Mouse (Mus musculus) 3T3-L1 (cell line): ENCODE measurements around the gene Amotl2.

Experiments
- DNase-seq: peaks from one replicate; pipeline ENCODE4 v3.0.0-alpha.2; 2015; ENCODE audit warnings: low read depth, low spot score

Amotl2 gene

DNA sequence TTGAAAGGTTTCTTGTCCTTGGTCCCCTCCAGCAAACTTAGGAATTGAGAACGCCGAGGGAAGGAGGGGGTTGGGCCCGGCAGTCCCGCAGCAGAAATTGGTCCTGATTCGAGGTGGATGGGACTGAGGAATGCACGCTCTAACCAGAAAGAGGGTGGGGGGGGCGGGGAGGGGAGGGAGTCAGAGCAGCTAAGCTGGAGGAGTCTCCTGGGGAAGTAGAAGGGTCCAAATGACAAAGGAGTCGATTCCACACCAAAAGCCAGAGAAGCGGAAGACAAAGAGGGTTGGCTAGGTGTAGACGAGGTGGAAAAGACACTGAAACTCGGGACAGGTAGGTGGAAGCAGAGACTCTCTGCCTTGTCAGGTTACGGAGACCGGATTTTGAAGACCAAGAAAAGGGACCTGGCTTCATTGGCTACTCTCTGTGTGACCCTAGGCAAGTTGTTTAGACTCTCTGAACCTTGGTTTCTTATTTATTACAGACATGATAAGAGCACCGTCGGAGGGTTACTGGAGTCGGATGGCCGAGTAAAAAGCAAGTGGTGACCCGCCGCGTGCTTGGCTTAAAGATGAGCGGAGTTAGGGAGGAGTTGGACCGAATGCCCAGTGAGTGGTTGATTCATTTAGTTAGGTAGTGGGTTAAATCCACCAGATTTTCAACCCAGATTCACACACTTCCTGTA, at the start of gene Amotl2:
Gene Amotl2 (plus strand): TSS at position 192 of the 683 bp plus-strand sequence.
- no peak for DNase-seq

DNA sequence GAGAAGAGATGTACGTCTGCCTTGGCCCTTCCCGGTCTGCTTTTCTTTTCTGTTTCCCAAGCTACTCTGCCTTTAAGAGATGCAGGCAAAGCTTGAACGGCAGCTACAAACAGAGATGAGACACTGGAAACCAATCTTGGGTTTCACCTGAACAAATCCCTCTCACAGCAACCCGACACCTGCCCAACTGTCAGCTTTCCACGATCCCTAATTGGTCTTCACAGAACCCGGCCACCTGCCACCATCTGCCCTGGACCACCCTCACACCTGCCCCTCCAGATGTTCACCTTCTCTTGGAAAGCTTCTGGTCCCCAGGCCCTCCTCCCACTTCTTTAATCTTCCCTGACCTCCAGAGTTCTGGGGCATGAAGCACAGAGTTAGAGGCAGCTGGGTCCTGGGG, 48.4 kb upstream of the Amotl2 start:
- no peak for DNase-seq

DNA sequence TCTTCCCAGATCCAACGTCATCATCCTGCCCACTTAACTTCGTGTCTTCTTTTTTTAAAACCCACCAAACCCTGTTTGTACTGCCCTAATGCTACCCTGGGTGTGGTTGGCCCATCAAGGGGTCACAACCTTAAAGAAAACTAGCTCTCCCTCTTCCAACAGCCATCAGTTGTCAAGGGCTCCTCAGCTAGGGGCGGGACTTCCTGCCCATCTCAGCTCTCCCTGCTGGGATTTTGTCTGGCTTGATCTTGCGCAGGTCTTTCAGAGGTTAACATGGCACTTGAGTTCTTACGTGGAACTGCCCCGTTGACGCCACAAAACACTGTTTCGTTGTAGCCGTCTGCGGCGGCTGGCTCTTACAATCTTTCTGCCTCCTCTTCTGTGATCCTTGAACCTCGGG, 47.6 kb upstream of the Amotl2 start:
- DNase-seq, result no peak

DNA sequence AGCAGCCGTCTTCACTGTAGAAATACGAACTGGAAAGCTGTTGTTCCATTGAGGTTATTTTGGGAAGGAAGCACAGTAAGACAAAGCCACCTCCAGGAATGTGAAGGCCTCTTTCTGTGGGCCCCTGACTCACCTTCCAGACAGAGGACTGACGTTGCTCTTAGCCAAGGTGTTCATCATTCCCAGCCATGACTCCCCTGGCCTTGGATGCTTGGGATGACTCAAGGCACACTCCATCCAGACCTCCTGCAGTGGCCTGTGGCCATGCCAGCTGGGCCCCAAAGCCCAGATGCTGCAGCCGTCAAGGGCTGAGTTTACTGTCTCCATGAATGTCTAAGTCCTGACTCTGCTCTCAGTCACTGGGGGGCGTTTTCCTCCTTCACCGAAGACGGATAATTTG, 43.1 kb upstream of the Amotl2 start:
- peak; percentile 76 for DNase-seq

DNA sequence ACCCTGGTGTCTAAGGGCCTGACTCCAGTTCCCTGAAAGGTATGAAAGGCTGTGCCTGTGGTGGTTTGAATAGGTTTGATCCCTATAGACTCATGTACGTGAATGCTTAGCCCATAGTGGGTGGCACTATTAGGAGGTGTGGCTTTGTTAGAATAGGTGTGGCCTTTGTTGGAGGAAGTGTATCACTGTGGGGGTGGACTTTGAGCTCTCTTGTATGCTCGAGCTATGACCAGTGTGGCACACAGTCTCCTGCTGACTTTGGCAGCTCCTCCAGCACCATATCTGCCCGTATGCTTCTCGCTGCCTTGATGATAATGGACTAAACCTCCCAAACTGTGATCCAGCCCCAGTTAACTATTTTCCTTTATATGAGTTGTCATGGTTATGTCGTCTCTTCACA, 40.5 kb upstream of the Amotl2 start:
- no peak for DNase-seq

DNA sequence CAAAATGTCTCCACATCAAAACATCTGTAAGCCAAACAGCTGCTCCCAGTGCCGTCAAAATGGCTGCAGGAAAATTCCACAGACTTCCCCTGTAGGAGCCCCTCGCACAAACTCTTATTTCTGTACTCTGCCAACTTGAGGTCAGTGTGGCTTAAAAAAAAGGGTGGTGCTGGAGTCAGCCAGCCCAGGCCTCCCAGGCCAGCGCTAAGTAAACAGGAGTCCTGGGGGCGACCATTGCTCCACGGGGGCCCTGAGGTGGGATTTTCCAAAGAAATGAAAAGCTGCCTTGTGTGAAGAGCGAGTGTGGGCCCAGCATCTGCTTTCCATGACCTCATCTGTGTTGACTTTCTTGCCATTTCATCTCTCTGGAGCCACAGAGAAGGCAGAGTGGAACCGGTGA, 35.0 kb upstream of the Amotl2 start:
- no peak for DNase-seq

DNA sequence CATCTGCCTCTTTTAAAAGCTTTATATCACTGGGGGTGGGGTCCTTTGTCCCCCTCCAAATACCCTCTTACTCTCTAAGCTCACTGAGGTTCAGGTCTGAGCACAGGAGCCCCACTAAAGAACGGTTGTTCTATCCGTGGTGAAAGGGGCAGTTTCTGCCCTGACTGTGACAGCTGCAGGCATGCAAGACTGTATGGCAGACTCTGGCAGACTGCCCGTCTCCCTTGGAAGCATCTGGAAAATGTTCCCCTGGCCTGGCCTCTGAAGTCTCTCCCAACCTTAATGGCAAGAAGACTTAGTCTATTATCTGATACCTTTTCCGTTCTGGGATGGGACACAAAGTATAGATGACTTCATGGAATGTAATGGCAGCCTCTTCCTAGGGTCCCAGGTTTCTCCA, 28.5 kb upstream of the Amotl2 start:
- DNase-seq, result peak; percentile 49

DNA sequence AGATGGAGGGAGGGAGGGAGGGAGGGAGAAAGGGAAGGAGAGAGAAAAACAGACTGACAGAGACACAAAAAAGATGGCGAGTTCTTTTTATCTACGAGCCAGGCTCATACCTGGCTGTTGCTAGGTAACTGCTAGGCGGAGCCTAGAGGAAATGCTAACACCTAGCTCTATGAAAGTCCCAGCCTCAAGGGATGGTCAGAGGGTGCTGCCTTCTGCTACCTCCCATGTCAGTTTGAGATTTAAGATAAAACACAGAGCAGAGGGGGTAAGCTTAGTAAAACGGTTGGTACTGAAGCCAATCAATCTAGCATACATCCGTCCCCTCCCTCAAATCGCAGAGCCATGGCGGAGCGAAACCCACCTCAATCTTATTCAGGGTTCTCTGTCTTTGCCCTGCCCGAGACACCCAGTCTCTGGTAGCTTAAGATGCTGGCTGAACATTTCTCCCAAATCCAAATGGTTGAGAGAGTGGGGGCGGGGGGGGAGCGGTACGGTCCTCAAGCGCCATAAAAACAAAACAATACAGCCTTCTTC, 27.0 kb upstream of the Amotl2 start:
- no peak for DNase-seq

DNA sequence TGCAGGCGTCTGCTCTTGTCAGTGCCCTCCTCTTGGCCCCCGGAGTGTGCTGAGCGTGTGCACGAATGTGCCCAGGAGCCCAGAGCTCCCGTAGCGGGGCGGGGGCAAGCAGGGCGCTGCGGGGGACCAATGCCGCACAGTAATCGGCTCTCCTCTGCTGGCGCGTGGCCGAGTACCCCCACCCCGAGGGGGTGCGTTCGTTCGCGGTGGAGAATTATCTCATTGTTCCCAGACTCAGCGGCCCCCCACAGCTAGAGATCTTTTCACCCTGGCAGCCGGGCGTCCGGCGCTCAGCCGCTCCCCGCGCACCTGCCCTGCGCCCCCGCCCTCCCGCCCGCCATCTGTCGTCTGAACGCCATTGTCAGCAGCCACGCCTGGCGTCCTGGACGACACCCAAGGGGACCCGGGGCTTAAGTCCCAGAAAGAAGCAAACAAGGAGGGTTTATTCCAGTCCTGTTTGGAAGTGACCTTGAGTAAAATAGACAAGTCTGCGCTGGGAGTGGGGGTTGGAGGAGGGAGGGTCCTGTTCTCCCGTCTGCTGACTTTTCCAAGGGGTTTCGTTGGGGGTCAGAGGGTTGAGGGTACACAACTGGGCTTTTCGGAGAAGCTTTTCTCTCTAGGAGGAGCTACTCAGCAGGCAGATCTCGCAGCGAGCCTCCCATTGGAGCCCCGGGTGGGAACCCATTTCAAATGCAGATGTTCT, 26.4 kb upstream of the Amotl2 start:
- no peak for DNase-seq

DNA sequence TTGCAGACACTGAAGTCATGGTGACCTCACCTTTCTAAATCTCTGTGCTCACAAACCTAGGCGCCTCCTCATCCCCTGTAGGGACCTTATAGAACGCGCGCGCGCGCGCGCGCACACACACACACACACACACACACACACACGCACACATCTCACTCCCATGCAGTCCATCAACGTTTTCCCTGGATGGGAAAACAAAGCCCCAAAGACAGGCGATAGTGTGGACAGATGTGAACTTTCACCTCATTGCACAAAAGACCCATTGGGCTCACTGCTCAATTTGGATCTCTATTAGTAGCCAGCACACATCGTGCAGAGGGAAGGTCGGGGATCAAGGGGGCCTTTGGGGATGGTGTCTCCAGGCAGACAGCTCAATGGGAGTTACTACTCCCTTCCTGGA, 25.6 kb upstream of the Amotl2 start:
- no peak for DNase-seq

DNA sequence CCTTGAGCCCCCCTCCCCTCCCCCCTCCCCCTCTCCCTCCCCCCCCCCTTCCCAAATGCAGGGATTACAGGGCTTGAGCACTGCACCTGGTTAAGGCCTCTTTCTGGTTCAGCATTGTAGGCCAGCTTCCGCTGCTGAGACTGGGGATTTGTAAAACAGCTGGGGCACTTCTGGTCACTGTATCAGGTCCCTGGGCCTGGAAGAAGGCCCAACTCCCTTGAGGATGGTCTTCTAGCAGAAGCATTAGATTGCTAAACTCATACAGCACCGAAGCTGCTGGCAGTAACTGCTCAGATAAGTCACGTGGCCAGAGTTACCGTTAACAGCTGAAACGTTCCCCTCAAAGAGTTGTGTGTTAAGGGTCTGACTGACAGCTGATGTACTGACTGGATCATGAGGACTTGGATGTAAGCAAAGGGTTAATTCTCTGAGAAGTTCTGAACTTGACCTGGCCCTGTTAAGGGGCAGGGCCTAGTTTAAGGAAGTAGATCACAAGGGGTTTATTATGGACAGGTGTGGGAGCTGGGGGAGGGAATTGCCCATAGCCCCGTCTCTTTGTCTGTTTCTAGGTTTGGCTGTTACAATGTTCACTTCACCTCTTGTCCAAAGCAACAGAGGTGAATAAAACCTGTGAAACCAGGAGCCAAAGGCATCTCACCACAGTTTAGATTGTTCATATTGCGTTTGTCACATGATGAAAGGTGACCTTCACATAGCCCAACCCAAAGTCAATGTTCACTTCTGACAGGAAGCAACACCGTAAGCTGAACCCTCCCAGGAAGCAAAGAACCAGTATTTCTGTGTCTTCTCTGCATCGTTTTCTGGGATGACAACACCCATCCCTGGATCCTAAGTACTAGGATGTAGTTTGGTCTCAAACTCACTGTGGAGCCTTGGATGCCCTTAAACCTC, 23.7 kb upstream of the Amotl2 start:
- no peak for DNase-seq

DNA sequence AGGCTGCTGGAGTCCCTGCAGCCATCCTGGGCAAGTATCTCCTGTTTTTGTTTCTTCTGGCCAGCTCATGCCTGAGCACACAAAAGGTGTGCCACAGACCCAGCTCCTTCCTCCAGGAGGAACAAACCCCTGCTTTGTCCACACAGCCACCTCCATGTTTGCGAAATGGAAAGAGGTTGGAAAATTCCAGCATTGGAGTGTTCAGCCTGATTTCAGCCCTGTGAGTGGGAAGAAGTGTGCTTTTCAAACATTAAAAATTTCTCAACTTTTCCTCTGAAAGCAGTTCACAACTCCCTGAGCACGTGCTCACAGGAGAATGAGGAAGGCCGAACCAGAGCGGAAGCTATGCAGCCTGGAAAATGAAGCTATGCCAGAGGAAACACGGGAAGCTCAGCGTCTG, 15.4 kb upstream of the Amotl2 start:
- no peak for DNase-seq

DNA sequence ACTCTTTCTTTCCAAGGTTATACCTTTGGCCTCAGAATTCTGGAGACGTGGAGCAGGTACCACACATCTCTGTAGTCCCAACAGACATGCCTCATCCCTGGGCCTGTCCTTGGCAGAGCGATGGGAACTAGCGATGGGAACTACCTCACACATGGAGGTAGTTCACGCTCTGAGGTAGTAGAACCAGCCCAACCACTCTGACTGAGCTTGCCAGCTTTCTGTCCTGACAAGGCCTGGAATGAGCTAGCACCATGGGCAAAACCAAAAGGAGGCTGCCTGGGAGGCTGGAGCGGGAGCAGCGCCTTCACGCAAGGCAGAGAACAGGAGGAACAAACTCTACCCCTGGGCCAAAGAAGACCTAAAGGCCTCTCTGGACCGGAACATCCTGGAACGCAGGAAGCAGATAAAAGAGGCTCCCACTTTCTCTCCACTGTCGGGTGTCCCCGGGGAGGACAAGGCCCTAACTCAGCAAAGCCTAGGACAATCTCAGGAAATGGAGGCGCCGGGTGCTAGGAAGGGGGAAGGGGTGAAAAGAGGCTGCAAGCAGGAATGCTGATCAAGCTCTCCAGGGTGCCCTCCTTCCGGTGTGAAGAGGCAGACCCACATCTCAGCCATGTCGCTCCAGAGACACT, 6.9 kb upstream of the Amotl2 start:
- no peak for DNase-seq

DNA sequence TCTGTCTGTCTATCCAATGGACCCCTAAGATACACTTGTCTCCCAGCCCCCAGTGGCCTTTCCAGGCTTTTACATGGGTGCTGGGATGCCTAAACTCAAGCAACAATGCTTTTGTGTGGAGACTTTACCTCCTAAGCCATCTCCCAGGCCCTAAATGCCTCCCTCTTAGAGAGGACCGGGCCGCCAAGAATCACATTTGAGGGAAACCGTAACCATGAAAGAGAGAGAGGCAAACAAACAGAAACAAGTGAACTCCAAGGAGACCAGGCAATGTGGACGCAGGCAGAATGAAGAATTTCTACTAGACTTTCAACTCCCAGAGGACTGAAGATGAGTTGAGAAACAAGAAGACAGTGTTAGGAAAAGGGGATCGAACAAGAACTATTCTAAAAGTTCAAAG, 6.0 kb upstream of the Amotl2 start:
- no peak for DNase-seq

DNA sequence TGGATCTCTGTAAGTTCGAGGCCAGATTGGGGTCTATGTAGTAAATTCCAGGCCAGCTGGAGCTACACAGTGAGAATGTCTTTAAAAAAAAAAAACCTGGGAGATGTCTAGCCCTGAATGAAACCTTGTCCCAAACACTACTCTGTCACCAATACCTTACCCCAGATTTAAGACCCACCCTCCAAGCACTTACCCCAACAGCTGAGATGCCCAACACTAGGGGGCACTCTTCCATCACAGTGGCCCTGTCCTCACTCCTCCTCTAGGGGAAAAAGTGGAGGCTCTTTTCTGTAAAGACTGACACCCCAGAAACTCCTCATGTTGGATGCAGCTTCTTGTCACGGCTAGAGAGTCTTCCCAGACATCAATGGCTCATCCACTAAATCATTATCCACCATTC, 2.7 kb upstream of the Amotl2 start:
- DNase-seq, result peak; percentile 61

DNA sequence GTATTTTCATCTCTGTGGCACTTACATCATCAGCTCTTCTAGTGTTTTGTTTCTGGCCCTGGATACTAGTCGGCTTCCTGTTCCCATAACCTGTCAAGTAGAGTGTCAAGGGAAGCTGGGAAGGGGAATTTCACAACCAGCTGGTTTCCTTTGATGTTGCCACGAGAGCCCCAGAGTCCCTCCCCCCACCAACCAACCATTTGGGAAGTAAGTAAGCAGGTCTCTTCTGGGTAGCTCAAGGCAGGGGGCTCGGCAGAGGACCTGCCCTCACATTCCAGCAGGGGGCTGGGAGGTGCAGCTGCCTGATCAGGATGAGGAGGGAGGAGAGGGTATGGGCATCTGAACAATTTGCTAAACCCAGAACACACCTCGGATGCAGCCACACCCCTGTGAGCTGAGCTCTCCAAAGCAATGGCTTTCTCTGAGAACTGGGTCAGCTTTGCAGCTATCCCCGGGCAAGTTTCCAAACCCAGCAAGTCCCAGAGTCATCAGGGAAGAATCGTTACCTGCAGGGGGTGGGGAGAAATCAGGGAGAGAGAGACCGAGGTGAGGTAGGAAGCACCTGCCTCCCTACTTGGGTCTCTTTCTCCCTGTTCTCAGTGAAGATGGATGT, 1.5 kb upstream of the Amotl2 start:
- DNase-seq, result peak; percentile 58

DNA sequence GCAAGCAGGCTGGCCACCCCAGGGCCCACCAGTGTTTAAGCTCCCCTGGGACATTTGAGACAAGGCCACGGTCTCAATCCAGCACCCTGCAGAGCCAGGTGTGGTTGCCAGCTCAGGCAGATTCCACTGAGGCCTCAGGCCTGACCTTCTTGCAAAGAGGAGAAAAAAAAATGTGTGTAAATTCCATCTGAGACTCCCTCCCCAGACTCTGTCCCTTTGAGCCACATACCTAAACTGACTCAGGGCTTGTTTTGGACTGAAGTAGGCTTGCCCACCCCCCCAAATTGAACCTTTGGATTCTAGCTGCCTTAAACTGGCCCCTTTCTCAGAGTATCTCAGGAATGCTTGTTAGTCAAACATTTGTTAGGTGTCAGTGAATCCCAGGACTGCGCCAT, 969 bp upstream of the Amotl2 start:
- DNase-seq, result peak; percentile 18

DNA sequence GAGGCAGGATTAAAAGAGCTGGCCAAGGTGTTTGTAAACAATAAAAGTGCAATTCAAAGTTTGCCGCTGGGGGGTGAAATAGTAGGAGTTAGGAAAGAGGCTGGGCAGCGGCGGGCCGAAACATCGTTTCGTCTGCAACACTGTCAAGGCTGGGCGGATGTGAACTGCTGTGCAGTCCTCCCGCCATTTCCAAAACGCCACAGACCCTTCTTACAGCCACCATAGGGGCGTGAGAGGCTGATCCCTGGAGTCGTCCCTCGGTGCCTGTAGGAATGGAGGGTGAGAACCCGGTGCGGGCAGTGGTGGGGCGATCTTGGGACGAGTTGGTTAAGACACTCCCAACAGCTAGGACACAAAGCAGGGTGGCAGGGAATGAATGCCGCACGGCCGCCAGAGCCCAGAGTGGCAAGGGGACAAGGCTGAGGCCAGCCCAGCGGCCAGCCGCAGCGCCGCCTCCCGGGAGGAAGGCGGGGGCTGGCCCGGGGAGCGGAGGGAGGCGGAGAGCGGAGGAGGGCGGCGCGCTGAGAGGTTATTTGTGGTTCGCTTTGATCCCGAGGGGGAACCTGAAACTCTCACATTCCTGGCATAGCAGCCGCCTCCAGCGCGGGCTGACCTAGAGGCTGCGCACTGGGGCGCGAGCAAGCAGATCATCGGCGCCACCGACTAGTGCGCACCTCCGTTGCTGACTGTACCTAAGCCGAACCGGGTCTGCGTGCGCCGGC, 853 bp downstream of the Amotl2 start:
- peak; percentile 95 for DNase-seq

DNA sequence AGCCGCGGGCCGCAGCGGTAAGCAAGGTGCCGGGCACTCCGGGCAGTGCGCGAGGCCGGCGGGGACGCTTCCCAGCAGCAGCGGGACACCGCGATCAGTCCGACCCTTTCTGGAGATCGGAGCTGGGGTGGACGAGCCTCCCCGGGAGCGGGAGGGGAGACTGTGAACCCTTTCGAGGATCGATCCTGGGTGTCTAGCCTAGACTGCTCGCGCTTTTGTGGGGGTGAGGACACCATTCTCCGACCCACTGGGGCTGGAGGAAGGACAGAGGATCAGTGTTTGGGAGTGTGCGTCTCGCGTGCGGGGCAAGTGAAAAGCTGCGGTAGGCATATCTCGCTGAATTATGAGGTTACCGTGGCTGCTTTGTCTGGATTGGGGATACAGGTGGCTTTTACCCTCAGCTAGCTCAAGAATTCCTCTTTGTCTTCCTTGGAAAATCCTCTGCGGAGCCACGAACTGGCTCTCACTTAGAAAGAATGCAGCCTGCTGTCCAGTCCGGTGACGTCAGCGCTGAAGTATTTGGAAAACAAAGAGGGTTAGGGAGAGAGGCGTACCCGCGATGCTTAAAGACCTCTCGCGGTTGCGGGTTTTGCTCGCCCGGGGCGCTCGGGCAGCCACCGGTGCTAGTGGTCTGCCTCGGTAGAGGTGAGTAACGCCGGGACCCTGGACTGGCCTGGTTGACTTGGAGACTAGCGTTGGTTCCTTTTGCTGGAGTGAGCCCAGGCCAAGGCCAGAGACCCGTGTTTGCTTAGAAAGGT, 1.6 kb downstream of the Amotl2 start:
- DNase-seq, result peak; percentile 98

DNA sequence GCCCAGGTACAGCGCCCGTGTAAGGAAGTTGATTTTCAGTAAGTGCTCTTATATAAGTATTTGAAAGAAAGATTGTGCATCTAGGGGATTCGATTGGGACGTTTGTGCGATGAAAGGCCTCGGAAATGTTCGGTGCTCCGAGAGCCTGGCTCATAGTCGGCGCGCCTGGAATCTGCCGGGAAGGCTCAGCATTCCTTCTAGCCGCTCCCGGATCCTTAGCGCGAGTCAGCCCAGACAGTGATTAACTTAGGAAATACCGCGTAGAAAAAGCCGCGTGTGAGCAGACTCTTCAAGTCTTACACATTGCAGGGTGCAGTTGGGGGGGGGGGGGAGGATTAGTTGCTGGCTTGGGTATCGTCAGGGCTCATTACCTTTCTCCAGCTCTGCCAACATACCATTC, 2.2 kb downstream of the Amotl2 start:
- peak; percentile 61 for DNase-seq
